Mouse (Mus musculus): Measurements from ENCODE around the gene Tcte2. TPM values are rescaled to one million over a fixed set of nuclear protein-coding genes. Genes with fewer than 3 reads are reported as not detected.

The Tcte2 gene
- total RNA-seq, 1 experiment from 2014 or later: not detected

DNA sequence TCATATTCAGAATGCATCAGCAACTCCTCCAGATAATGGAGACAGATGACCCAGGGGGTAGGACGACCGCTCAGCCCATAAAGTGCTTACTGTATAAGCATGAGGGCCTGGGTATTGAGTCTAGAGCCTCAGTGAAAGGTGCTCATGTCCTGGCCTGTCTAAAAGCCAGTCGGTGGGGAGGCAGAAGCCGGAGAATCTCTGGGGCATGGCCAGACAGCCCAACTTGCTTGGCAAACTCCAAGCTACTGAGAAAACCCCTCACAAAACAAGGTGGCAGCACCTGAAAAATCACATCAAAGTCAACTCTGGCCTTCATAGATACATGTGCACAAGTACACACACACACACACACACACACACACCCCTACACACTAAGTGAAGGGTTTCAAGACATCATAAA is 12.6 kb downstream of the Tcte2 start:
- ATAC-seq (ENCODE audit: extremely low read depth, insufficient number of reproducible peaks, low FRiP score, poor library complexity, severe bottlenecking): no peak

DNA sequence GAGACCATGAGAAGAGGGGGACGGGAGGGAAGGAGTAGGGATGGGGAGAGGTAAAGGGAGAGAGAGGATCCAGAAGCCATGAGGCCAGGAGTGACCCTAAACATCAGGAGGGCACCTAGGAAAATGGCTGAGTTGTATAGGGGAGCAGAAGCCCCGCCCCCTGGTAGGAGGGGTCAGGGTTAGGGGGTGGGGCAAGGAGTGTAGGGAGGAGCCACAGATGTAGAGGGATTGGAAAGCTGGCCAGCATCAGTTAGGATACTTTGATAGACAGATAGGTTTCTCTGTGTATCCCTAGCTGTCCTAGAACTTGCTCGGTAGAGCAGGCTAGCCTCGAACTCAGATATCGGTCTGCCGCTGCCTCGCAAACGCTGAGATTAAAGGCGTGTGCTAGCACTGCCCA is 13.9 kb downstream of the Tcte2 start:
- ATAC-seq (ENCODE audit: extremely low read depth, insufficient number of reproducible peaks, low FRiP score, poor library complexity, severe bottlenecking): no peak

DNA sequence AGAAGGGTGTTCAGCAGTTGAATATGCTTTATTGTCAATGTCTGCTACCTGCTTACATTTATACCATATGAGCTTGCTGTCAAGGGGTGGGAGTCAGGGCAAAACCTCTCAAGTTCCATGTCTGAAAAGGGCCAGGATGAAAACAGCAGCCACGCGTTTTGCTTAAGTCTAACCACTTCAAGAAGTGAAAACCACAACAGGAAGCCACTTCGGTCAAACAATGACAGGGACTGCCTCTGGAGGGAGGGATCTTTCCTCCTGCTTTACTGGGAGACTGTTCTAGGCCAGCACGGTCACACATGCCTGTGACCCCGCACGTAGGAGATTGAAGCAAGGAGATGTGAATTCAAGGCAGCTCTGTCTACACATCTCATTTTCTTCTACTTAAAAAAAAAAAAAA is 15.3 kb downstream of the Tcte2 start:
- ATAC-seq (ENCODE audit: extremely low read depth, insufficient number of reproducible peaks, low FRiP score, poor library complexity, severe bottlenecking): no peak

DNA sequence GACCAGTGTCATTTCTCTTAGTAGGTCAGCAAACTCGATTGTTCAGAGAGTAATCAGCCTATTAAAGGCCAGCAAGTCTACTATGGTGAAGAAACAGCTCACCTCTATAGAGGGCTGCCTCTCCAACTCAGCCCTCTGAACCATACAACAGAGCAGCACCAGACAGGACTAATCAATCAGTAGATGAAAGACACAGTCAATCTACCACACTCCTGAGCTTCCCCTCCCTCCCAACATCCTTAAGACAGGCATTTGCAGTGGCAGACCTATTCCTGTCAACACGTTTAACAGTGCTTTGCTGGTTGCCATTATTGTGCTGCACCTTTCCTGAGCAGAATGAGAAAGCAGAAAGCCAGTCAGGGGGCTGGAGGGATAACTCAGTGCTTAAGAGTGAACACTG is 16.3 kb downstream of the Tcte2 start:
- ATAC-seq (ENCODE audit: extremely low read depth, insufficient number of reproducible peaks, low FRiP score, poor library complexity, severe bottlenecking): no peak

DNA sequence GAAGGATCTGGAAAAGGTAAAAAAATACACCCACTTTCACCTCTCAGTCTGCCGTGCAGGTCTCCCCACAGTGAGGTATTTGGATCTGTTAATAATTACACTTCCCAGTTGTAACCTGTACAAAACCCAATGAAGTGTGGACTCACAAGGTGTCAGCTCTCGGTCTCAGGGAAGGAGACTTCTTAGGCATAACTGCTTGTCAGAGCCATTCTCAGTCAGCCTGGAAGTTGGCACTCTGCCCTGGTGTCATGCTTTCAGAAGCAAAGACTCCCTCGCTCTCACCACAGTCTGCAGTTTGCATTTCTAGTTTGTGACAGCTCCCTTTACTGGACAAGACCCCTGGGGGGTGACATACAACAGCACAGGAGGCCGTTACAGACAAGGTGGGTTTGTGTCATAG is 16.8 kb downstream of the Tcte2 start:
- no peak for ATAC-seq (ENCODE audit: extremely low read depth, insufficient number of reproducible peaks, low FRiP score, poor library complexity, severe bottlenecking)

DNA sequence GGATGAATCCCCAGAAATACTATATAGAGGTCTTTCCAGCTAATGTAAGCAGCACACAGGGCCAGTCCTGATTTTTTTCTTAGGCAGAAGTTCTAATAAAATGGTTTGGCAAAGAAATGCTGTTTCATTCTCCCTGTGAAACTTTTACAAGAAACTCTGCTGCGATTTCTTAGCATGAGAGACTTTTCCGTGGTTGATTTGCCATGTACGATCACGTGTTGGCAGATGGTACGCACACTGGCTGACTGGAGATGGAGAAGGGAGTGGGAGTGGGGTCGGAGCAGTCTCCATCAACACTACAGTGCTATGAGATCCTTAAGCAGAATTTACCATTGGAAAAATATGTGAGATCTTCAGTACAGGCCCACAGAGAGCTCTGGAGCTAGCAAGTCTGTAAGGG is 17.4 kb downstream of the Tcte2 start:
- ATAC-seq (ENCODE audit: extremely low read depth, insufficient number of reproducible peaks, low FRiP score, poor library complexity, severe bottlenecking): no peak

DNA sequence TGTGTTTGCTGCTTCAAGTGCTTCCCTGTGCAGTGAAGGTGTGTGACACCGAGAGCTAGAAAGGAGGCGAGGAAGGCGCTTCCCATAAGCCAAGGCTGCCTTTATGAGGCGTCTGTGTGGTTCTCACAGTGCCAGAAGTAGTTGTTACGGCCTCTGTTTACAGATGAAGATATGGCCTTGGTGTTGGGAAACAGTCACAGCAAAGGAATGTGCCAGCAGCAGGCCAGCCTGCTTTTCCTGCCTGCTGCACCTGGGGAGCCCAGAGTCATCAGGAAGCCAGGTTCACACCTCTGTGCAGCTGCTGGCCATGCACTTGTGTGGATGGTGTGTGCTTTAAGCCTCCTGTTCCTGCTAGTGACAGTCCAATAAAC is 17.9 kb downstream of the Tcte2 start:
- ATAC-seq (ENCODE audit: extremely low read depth, insufficient number of reproducible peaks, low FRiP score, poor library complexity, severe bottlenecking): no peak

DNA sequence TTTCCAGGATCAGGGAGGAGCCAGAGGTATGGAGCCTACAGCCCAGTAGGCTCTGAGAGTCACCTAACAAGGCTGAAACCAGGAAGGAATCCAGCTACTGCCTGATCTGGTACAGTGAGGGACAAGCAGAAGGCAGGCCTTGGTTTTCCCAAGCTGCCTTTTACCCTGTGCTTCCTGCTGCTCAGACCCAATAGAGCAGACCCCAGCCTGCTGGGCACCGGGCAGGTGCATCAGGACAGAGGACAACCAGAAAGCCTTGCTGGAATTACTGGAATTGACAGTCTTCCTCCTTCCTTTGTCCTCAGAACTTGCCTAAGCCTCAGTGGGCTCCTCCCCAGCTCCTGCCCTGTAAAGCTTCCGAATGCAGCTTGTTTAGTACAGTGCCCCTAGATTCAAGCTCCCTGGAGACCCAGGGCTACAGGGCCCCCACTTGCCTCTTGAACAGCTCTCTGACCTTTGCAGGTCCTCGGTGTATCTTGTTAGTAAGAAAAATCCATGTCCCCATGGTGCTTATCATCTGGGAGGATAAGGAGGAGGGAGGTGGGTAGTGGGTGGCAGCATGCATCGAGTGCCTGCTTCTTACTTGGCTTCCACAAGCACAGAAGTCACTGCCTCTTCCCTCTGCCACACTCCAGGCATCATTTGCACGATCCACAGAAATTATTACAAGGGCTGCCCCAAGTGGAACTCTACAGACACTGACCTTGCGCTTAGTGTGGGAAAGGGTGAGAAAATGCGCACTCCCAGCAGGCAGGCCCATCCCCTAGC is 18.5 kb downstream of the Tcte2 start:
- ATAC-seq (ENCODE audit: extremely low read depth, insufficient number of reproducible peaks, low FRiP score, poor library complexity, severe bottlenecking): no peak

DNA sequence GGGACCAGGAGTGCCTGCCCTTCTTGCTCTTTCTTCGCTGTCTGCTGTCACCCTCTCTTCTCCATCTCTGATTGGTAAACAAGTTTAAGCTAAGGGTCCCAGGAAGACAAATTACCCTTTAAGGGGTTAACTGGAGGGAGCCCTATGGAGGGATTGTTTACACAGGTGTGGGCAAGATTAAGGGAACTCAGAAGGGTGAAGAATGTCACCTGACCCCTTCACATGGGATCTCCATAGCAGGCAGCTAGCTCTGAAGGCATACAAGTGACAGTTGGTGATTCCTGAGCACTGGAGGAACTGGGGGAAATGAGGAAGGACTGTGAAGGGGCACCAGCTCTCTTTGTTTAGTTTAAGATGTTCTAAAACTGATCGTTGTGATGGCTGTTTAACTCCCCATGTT is 19.3 kb downstream of the Tcte2 start:
- ATAC-seq (ENCODE audit: extremely low read depth, insufficient number of reproducible peaks, low FRiP score, poor library complexity, severe bottlenecking): no peak

DNA sequence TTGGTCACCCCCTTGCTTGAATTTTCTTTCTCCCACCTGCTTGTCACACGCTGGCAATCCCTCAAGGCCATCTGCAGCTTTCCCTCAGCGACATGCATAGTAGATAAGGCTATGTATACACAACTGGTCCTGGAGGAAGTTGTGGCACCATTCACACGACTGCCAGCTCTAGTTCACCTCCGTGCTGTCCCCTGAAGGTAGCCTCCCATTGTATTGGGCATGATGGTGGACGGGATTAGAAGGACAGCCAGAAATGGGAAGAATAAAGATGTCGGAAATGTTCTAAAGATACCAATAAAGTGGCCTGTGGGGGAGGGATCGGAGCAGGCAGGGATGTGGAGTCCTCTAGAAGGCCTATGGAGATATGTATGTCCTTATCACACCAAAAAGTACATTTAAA is 20.0 kb downstream of the Tcte2 start:
- no peak for ATAC-seq (ENCODE audit: extremely low read depth, insufficient number of reproducible peaks, low FRiP score, poor library complexity, severe bottlenecking)

DNA sequence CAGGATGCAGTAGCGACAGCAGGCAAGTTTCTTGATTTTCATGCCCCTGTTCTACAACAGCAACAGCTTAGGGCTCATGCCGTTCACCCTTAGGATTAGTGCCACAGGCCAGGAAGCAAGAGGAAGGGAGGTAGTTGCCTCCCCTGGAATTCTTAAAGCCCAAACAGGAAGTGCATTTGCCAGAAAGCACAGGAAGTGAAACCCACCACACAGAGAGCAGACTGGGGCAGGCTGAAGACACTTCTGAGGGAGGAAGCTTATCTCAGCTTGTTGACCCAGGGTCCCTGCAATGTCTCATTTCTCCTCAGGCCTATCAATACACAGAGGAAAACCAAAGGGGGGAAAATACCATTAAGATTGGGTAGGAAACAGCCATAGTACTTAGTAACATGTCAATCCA is 20.8 kb downstream of the Tcte2 start:
- no peak for ATAC-seq (ENCODE audit: extremely low read depth, insufficient number of reproducible peaks, low FRiP score, poor library complexity, severe bottlenecking)

DNA sequence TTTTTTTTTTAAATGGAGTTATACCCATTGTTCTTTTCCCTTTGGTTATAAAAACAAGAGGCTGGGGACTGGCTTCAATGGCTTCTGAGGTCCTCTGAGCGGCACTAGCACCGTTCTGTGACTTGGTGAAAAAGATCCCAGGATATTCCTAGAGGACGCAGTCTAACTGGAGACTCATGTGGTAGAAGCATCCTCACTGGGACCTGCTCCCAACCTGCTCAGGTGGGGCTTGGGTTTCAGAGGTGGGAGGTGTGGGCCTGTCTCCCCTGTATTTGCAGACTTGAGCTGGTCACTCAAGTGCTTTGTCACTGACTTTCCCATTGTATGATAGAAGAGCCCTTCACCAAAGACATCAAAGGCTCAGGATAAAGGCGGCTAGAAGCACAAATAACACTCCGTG is 21.6 kb downstream of the Tcte2 start:
- no peak for ATAC-seq (ENCODE audit: extremely low read depth, insufficient number of reproducible peaks, low FRiP score, poor library complexity, severe bottlenecking)

DNA sequence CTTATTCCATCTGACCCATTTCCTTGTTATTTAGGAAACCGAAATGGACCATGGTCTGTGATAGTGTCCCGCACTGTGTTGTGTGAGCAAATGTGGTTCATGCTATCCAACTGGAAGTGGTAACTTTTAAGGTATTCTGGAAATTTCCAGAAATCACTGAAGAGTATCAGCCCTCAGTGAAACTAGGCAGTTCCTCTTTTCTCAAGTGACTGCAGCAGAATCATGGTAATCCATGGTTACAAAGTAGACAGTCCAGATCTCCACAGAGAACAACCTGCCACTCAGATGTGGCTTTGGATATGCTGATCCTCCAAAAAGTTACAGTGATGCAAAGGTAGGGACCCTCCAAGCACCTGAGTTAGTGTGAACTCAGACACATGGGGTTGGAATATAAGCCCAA is 22.7 kb downstream of the Tcte2 start:
- ATAC-seq (ENCODE audit: extremely low read depth, insufficient number of reproducible peaks, low FRiP score, poor library complexity, severe bottlenecking): 0 out of 2 replicates have a peak, but pooled peaks have one; percentile 15

DNA sequence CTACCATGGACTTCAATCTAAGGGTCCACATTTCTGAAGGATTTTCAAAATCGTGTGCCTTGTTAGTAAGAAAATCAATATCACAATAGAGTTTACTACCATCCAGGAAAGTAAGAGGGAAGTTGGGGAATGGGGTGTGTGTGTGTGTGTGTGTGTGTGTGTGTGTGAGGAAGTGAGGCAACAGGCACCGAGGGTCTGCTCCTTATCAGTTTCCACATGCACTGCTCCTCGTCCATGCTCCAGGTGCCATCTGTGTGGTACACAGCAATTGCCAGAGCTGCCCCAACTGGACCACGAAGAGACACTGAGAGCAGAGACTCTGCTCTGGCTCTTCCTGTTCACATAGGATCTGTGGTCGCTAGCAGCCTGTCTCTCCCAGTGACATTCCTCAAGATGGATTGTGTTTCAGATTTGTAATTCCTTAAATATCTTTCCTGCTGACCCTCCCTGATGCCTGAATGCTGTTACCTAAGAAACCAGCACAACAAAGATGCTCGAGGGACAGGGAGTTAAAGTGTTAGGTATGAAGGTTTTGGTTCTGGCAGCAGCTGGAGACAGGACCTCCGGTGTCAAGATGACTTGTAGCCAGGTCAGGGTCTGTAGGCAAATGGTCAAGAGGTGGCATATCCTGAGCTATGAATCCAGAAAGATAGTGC is 23.4 kb downstream of the Tcte2 start:
- ATAC-seq (ENCODE audit: extremely low read depth, insufficient number of reproducible peaks, low FRiP score, poor library complexity, severe bottlenecking): no peak

DNA sequence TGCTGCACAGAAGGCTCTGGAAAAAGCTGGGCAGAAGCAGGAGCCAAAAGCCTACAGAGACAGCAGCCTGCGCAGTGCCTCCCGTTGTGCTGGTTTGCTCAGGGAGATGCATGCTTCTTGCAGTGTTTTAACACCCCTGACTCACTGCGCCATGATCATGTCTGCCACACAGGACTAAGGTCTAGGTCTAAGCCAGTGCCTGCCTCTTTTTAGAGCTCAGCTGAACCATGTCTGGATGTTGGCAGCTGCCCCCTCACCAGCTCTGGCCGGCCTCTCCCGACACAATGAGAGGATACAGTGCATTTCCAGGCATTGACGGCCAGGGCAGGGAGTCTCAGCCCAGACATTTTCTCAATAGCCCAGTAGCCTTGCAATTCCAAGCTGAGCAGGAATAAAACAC is 24.3 kb downstream of the Tcte2 start:
- no peak for ATAC-seq (ENCODE audit: extremely low read depth, insufficient number of reproducible peaks, low FRiP score, poor library complexity, severe bottlenecking)

DNA sequence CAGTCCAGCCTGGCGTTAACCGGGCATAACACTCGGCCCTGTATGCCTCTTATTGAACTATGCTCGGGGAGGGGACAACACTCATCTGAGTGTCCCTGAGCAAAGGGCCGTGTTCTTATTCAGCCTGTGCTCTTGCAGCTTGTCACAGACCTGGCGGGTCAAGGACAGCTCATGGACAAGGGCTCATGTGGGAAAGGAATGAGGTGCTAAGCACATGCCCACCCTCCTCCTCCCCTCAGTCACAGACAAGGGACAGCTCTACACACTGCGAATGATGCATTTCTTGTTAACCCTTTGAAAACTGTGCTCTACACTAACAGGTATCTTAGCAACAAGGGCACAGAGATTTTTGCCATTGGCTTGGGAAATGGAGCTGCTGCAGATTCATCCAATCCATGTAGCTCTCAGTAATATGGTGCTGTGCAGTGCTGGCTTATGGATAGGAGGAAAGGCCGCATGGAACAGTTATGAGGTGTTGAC is 25.8 kb downstream of the Tcte2 start:
- ATAC-seq (ENCODE audit: extremely low read depth, insufficient number of reproducible peaks, low FRiP score, poor library complexity, severe bottlenecking): no peak

DNA sequence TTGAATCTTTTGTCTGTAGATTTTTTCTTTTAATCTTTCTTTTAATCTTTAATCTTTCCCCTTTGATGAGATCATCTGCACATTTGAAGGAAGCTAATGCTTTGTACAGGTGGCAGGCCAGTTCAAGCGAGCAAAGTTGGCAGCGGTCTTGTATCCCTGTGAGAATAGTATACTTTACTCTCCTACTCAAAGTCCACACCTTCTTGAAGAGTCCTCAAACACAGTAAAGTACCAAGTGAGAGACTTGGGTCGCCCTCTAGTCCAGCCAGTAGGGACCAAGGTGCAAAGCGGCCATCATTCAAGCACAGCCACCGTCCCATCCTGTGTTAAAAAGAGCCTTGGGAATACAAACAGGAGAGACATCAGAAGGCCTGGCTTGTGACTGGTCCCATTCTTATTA is 26.6 kb downstream of the Tcte2 start:
- no peak for ATAC-seq (ENCODE audit: extremely low read depth, insufficient number of reproducible peaks, low FRiP score, poor library complexity, severe bottlenecking)

DNA sequence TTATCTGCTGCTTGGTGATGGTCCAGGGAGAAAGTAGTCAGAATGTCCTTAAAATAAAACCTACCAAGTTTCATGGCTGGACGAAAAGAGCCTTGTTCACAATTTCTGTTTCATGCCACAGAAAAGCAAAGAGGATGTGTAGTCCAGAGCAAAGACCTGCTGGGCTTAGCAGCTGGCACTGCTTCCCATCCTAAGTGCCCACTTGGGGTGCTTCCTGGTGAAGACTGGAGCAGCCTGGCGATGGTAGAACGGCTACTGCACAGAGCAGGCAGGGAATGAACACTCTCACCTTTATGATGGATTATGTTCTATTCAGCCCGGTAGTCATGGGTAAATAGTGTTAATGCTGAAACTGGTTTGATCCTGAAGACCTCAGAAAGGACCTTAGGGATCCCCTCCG is 27.7 kb downstream of the Tcte2 start:
- no peak for ATAC-seq (ENCODE audit: extremely low read depth, insufficient number of reproducible peaks, low FRiP score, poor library complexity, severe bottlenecking)

DNA sequence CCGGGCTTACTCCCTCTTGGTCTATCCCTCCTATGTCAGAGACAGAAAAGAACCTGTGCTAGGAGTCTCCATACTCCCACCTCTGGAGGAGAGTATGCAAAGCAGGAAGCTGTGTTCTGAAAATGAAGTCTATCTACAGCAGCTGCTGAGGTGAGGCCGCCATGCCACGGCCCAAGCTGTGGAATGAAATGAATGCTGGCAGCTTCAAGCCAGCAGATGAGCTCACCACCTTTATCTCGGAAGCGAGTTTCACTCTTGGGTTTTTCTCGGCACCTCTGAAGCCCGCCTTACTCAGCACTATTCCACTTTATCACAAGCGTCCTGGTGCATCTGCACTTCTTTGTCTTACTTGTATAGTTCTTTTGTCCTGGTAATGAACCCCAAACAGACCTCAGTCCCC is 28.9 kb downstream of the Tcte2 start:
- ATAC-seq (ENCODE audit: extremely low read depth, insufficient number of reproducible peaks, low FRiP score, poor library complexity, severe bottlenecking): no peak

DNA sequence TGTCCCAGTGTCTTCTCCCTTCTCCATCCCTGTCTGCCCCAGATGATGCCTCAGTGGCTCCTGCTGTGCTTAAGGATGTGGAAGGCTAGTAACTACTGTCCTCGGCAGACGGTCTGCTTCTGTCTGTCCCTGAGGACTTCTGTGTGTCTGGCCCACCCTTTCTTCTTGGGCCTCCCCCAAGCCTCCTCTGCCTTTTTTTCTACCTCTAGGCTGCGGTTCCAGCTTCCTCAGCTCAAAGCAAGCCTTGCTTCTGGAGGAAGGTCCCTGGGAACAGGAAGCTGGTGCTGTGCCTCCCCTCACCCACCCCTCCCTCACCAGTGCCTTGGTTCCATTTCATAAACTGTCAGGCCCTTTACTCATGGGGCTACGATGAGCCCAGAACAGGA is 29.9 kb downstream of the Tcte2 start:
- no peak for ATAC-seq (ENCODE audit: extremely low read depth, insufficient number of reproducible peaks, low FRiP score, poor library complexity, severe bottlenecking)
